Mouse (Mus musculus) bone marrow macrophage, adult 2 months (primary cell): ENCODE data around the gene Gm17455.

Experiments
- CTCF ChIP-seq: IDR thresholded peaks from 2 replicates; pipeline ENCODE4 v1.5.1; 2012; ENCODE audit warnings: low read depth, mild to moderate bottlenecking, low read length, moderate library complexity
- POLR2A ChIP-seq: IDR thresholded peaks from 2 replicates; pipeline ENCODE4 v1.6.1; 2012; ENCODE audit warnings: mild to moderate bottlenecking, low read depth, low read length, borderline replicate concordance

DNA sequence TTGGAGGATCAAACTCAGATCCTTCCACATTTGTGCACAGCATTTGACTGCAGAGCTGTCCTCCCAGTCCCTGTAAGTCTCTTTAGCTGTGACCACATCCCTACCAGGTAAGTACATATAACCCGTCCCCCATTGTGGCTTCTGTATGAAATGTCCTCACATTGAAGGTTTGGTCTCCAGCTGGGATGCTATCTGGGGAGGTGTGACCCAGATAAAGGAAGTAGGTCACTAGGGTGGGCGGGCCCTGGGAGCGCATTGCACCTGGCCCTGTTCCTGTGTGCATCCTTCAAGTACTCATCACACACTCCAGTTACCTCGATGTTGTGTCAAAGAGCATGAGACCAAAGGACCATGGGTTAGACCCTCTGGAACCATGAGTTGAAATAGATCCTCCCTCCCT is 42.8 kb downstream of the Gm17455 start:
- TF ChIP-seq CTCF: no peak
- no peak for TF ChIP-seq POLR2A
